Mouse (Mus musculus) thymus, postnatal 0 days (tissue): ENCODE results near the gene 1700001F09Rik. TPM values are rescaled to one million over a fixed set of nuclear protein-coding genes. Genes with fewer than 3 reads are reported as not detected.
"Not testable (repeated sequence)": the region's sequence is repeated elsewhere in the genome, so short reads cannot be mapped to it uniquely, and the experiment has no call there.

Experiments used
- DNase-seq: peaks from one replicate; pipeline ENCODE4 v3.0.0-alpha.2; 2015; ENCODE audit warnings: low spot score
- polyA plus RNA-seq: library from polyadenylated mRNA; unstranded; fragments of >200 nt; fragmentation: Nextera tagmentation; extraction: Ambion mirVana; gene quantifications from 2 replicates; pipeline ENCODE4 v1.2.1, GENCODE M21; 2015

1700001F09Rik gene
- polyA plus RNA-seq, result not detected in 2 replicates

DNA sequence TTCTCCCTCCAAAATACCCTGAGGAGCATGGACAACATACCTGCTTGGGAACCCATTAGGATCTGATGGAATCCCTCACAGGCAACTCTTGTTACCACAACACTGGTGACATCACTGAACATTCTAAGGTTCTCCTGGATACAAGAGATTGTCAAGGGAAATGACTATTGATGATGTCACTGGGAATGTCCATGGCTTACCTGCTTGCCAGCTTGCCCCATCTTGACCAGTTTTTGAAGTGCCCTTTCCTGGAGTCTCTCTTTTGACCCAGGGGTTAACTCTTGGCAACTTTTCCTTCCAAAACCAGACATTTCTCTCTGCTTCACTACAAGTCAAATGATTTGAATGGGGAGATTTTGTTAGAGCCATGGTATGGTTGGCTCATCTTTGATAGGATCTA is at the start of gene 1700001F09Rik:
TSS of gene 1700001F09Rik (minus strand) at position 101 of the 400 bp plus-strand sequence.
- DNase-seq, result not testable (repeated sequence)

DNA sequence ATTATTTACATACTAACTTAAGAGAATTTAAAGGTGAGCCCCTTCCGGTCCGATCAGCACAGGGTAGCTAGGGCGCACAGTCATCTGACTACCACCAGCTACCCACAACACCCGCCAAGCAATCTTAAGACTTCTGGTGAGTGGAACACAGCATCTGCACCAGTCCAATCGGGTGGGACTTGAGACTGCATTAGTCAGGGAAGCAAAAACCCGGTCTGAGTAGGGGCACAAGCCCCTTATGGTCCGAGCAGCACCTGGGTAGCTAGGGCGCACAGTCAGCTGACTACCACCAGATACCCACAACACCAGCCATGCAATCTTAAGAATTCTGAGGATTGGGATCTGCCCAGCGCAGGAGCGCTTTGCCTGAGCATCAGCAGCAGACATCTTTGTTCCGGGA is 14.1 kb upstream of the 1700001F09Rik start:
- DNase-seq, result not testable (repeated sequence)

DNA sequence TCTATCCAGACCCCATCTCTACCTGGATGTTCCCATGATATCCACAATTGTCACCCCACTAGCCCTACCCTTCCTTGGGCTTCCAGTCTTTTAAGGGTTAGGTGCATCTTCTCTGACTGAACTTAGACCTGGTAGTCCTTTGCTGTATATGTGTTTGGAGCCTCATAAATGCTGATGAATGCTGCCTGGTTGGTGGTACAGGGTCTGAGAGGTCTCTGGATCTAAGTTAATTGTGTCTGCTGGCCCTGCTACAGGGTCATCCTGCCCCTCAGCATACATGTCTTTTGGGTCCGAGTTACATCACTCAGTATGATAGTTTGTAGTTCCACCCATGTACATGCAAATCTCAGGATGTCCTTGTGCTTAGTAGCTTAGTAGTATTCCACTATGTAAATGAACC is 11.6 kb upstream of the 1700001F09Rik start:
- not testable (repeated sequence) for DNase-seq

DNA sequence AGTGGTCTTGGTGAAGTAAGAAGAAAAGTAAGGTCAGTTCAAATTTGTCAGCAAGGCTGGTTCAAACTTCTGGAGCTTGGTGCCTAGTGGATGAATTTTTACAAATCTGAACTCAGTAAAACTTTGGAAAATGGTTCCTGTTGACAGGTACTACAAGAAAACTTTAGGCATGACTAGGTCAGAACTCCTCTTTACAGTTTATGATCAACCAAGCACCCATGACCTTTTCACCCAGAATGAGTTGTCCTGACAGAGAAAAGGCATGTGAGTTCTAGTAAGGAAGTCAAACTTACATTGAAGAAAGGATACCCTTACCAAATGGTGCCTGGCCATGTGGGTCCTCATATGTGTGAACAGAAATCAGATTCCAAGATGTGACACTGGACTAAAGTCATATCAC is 9.9 kb upstream of the 1700001F09Rik start:
- DNase-seq, result not testable (repeated sequence)

DNA sequence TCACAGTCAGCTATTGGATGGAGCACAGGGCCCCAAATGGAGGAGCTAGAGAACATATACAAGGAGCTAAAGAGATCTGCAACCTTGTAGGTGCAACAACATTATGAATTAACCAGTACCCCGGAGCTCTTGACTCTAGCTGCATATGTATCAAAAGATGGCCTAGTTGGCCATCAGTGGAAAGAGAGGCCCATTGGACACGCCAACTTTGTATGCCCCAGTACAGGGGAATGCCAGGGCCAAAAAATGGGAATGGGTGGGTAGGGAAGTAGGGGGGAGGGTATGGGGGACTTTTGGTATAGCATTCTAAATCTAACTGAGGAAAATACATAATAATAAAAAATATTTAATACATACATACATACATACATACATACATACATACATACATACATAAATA is 5.3 kb upstream of the 1700001F09Rik start:
- DNase-seq, result not testable (repeated sequence)

DNA sequence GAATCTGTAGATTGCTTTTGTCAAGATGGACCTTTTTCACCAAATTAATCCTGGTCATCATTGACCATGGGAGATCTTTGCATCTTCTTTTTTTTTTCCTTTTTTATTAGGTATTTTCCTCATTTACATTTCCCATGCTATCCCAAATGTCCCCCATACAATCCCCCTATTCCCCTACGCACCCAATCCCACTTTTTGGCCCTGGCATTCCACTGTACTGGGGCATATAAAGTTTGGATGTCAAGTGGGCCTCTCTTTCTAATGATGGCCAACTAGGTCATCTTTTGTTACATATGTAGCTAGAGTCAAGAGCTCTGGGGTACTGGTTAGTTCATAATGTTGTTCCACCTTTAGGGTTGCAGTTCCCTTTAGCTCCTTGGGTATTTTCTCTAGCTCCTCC is 10.0 kb downstream of the 1700001F09Rik start:
- not testable (repeated sequence) for DNase-seq

DNA sequence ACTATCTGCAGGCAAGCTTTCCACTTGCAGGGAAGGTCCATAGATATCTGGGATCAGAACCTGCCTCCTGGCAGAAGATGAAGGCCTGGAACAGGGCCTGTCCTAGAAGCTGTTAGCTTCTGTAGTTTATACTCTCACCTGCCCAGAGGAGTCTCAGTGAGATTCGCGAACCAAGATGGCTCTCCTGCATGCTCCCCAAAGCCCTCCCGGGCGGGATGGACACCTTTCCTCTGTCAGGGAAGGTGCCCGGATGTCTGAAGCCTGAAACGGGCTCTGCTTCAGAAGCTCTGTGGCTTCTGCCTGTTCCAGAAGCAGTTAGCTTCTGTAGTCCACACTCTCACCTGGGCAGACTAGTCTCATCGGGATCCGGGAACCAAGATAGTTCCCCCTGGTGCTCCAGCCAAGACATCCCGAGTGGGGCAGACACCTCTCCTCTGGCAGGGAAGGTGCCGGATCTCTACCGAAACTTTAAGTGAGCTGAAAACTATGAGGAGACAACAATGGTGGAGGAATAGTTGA is 16.2 kb downstream of the 1700001F09Rik start:
- DNase-seq, result not testable (repeated sequence)

DNA sequence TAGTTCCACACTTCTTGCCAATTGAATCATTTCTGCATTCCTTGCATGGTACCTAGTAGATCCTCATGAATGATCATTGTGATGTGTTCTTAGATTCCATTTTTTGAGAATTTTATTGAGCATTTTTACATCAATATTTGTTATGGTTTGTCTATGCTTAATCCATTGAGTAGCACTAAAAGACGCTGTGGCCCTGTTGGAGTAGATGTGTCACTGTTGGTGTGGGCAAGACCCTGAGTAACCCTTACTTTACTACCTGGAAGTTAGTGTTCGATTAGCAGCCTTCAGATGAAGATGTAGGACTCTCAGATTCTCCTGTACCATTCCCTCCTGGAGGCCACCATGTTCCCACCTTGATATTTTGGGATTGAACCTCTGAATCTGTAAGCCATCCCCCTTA is 19.0 kb downstream of the 1700001F09Rik start:
- not testable (repeated sequence) for DNase-seq

DNA sequence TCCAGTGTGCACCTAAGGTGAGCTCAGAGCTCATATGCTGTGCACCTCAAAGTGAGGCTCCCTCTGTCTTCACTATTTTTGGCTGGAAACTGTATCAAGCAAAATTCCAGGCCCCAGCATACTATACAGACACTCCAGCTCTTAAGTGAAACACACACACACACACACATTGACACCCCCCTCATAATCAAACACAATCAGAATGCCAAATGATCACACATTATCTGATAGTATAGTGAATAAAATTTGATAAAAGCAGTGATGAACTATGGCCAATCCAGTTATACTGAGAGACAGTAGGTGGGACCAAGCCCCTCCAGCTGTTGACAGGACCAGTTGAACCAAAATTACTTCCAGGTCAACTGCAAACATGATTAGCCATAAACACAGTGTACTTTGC is 28.1 kb downstream of the 1700001F09Rik start:
- not testable (repeated sequence) for DNase-seq

DNA sequence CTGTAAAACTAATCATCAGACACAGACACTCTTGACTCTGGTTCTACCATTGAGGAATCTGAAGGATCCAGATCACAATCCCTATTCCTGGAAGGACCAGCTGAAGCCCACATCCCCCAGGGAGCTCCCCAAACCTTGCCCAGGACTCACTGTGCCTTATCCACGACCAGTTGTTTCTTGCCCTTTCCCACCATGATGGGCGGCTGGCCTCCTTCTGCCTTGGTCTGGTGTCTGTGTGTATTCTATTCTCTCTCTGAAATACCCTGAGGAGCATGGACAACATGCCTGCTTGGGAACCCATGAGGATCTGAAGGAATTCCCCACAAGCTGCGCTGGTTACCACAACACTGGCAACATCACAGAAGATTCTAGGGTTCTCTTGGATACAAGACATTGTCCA is 54.1 kb downstream of the 1700001F09Rik start, which contains the start of gene Gm8127:
TSS of gene Gm8127 (minus strand) at position 330 of the 400 bp plus-strand sequence.
- DNase-seq, result not testable (repeated sequence)

Other genes starting within 250 kb of the 1700001F09Rik start
- gene Gm8104, start 247.2 kb downstream of the 1700001F09Rik start, polyA plus RNA-seq, result not detected in 2 replicates
- gene Gm7233, start 167.9 kb downstream of the 1700001F09Rik start, polyA plus RNA-seq, result 0.09 TPM in 1 of 2 replicates, not detected in the other
- not detected in 2 replicates for gene Gm8122, start 112.5 kb downstream of the 1700001F09Rik start, polyA plus RNA-seq
- 0.12 TPM in 1 of 2 replicates, not detected in the other for gene Gm8126, start 89.2 kb downstream of the 1700001F09Rik start, polyA plus RNA-seq
- gene Gm9732, start 72.8 kb downstream of the 1700001F09Rik start, polyA plus RNA-seq, result 0.12 TPM in 1 of 2 replicates, not detected in the other
- not detected in 2 replicates for gene Gm8127, start 54.0 kb downstream of the 1700001F09Rik start, polyA plus RNA-seq
- gene Gm8138, start 68.5 kb upstream of the 1700001F09Rik start, polyA plus RNA-seq, result not detected in 2 replicates
- gene Gm5799, start 195.8 kb upstream of the 1700001F09Rik start, polyA plus RNA-seq, result 0.17 TPM in 2 replicates
- not detected in 2 replicates for gene Gm17654, start 231.3 kb upstream of the 1700001F09Rik start, polyA plus RNA-seq